Mouse (Mus musculus) kidney, postnatal 0 days (tissue): Measurements from ENCODE around the gene Tnrc6c. TPM values are rescaled to one million over a fixed set of nuclear protein-coding genes. Genes with fewer than 3 reads are reported as not detected.

Experiments used
- ATAC-seq: fragments of 200-750 bp; cut with Nextera tagmentation; replicated peaks from 2 replicates; pipeline ENCODE4 v1.8.0; 2017; ENCODE audit warnings: low read depth, moderate number of reproducible peaks, moderate TSS enrichment, moderate library complexity; ENCODE audit not compliant: low FRiP score
- DNase-seq: peaks from one replicate; pipeline ENCODE4 v3.0.0-alpha.2; 2016; ENCODE audit warnings: low spot score
- H3K27ac ChIP-seq: fragments of 300-500 bp; sonication (generic); 2 replicates; pipeline ENCODE4 v1.5.1; 2014; ENCODE audit warnings: mild to moderate bottlenecking
- H3K27me3 ChIP-seq: fragments of 300-500 bp; sonication (generic); 2 replicates; pipeline ENCODE4 v1.6.1; 2014; ENCODE audit warnings: low read length, mixed read lengths; ENCODE audit not compliant: insufficient read depth
- H3K36me3 ChIP-seq: fragments of 300-500 bp; sonication (generic); 2 replicates; pipeline ENCODE4 v1.6.1; 2014; ENCODE audit warnings: low read length, mixed read lengths; ENCODE audit not compliant: insufficient read depth
- H3K4me1 ChIP-seq: fragments of 300-500 bp; sonication (generic); replicated peaks from 2 replicates; pipeline ENCODE4 v1.6.1; 2014; ENCODE audit warnings: antibody characterized with exemption, low read length, mixed read lengths; ENCODE audit not compliant: insufficient read depth
- H3K4me2 ChIP-seq: fragments of 300-500 bp; sonication (generic); 2 replicates; pipeline ENCODE4 v1.6.1; 2014; ENCODE audit warnings: mild to moderate bottlenecking, low read length, moderate library complexity, mixed read lengths
- H3K4me3 ChIP-seq: fragments of 300-500 bp; sonication (generic); replicated peaks from 2 replicates; pipeline ENCODE4 v1.5.1; 2014; ENCODE audit warnings: low read depth, low read length
- H3K9ac ChIP-seq: fragments of 300-500 bp; sonication (generic); 2 replicates; pipeline ENCODE4 v1.6.1; 2014; ENCODE audit warnings: low read depth, low read length
- H3K9me3 ChIP-seq: fragments of 300-500 bp; sonication (generic); replicated peaks from 2 replicates; pipeline ENCODE4 v1.6.1; 2016; ENCODE audit warnings: low read length, inconsistent platforms, mixed read lengths
- CTCF ChIP-seq: IDR thresholded peaks from 2 replicates; pipeline ENCODE4 v1.5.1; 2016; ENCODE audit warnings: antibody characterized with exemption, low read depth, mild to moderate bottlenecking, moderate library complexity
- WGBS: fragments of 180-500 bp; shearing (Covaris S2); extraction: QIAGEN DNeasy Blood & Tissue Kit; methylation state at CpG from one replicate; pipeline ENCODE4 v1.1.7; 2014; 5-methylcytosine and 5-hydroxymethylcytosine counted together
- polyA plus RNA-seq: library from polyadenylated mRNA; unstranded; fragments of >200 nt; fragmentation: Nextera tagmentation; extraction: Ambion mirVana; gene quantifications from 2 replicates; pipeline ENCODE4 v1.2.1, GENCODE M21; 2015

Gene Tnrc6c
- polyA plus RNA-seq, 1 experiment from 2014 or later, result 8.7 TPM

- H3K27ac ChIP-seq, result no peak overlapping the region
- WGBS, result 82% methylated on average over 2 of the region's 2 CpGs
- H3K36me3 ChIP-seq, result no peaks in the 10 kb centered on the region
- DNase-seq (no peak), ATAC-seq (no peak)
- no peaks in the 10 kb centered on the region for H3K27me3 ChIP-seq
- H3K4me2 ChIP-seq, result no peak overlapping the region
- 0 out of 2 replicates have a peak, but pooled peaks cover 3% of the 10 kb centered on the region for H3K9me3 ChIP-seq
- H3K4me3 ChIP-seq, result no peak overlapping the region
- H3K9ac ChIP-seq, result no peak overlapping the region
- no peaks in the 10 kb centered on the region for H3K4me1 ChIP-seq
- no peak for TF ChIP-seq CTCF
Observed at GRCm38 (mm10) chr11:117707238-117707637, 53.1 kb downstream of the Tnrc6c start.

DNA sequence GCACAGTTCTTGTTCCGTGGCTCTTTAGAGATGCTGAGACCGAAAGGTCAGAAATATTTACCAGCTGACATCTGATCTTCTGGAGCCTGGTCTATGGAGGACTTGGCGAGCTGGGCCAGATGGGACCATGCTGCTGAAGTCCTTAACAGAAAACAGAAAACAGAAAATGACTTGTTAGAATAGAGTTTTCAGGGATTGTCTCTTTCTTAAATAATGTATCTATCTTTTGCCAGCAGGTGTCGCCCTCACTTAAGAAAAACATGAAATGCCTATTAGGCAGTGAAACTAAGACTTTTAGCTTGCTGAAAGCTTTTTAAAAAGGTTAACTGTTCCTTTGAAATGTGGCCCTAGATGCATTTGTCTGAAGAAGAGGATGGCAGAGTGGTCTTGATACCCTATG, 55.2 kb downstream of the Tnrc6c start:
- peak; percentile 91 for DNase-seq
- Histone ChIP-seq H3K4me2 (no peak overlapping the region), H3K27me3 (no peaks in the 10 kb centered on the region), H3K9me3 (no peaks in the 10 kb centered on the region), H3K4me1 (no peaks in the 10 kb centered on the region), H3K4me3 (no peak overlapping the region), H3K36me3 (peaks cover 5% of the 10 kb centered on the region; the same call in 1 of the 2 replicates), H3K27ac (no peak overlapping the region), H3K9ac (no peak overlapping the region)
- WGBS, result 52% methylated on average over 4 of the region's 4 CpGs
- peak; percentile 81 for TF ChIP-seq CTCF
- no peak for ATAC-seq

- H3K27me3 ChIP-seq, result no peaks in the 10 kb centered on the region
- ATAC-seq (no peak), DNase-seq (no peak)
- H3K4me1 ChIP-seq, result no peaks in the 10 kb centered on the region
- no peak for TF ChIP-seq CTCF
- no peak overlapping the region for H3K27ac ChIP-seq
- no peak overlapping the region for H3K4me3 ChIP-seq
- 84% methylated on average over 2 of the region's 2 CpGs for WGBS
- H3K9ac ChIP-seq, result no peak overlapping the region
- H3K9me3 ChIP-seq, result no peaks in the 10 kb centered on the region
- no peak overlapping the region for H3K4me2 ChIP-seq
- H3K36me3 ChIP-seq, result peaks cover 16% of the 10 kb centered on the region
Observed at GRCm38 (mm10) chr11:117710815-117711294, 56.8 kb downstream of the Tnrc6c start.

DNA sequence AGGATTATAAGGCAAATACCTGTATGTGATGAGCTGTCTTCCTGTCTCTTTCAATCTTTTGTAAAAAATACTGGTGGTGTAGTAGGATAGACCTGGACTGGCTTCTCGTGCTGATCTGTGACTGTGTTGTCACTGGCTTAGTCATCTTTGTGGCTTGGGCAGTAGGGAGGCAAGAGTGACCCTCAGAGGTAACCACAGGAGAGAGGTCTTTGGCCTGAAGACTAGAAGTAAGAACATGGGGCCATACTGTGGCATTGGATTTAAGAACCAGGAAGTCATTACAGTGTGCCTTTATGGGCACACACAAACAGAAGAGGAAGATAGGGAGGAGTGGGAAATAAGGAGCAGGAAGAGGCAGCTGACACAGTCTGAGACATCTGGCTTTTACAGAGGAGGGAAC, 58.0 kb downstream of the Tnrc6c start:
- no peak for TF ChIP-seq CTCF
- Histone ChIP-seq H3K9me3 (no peaks in the 10 kb centered on the region), H3K4me2 (no peak overlapping the region), H3K9ac (no peak overlapping the region), H3K4me1 (no peaks in the 10 kb centered on the region), H3K27me3 (no peaks in the 10 kb centered on the region), H3K4me3 (no peak overlapping the region), H3K36me3 (peaks cover 16% of the 10 kb centered on the region), H3K27ac (no peak overlapping the region)
- no peak for ATAC-seq
- no peak for DNase-seq
- WGBS, result 94% methylated on average over 1 of the region's 1 CpGs

DNA sequence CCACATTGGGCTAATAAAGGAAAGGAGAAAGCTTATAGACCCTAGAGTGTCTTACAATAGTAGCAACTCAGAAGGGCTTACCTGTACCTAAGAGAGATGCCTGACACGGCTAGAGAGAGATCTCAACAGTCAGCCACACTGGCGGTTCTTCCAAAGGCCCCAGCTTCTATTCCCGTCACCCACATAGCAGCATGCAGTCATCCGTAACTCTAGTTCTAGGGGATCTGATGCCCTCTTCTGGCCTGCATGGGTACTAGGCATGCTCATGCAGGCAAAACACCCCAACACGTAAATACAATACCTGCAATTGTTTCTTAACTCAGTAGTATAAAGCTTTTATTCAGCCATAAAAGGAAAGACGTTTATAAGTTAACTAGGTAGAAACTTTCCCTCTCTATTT, 59.3 kb downstream of the Tnrc6c start:
- H3K9ac ChIP-seq, result no peak overlapping the region
- H3K27ac ChIP-seq, result no peak overlapping the region
- H3K4me2 ChIP-seq, result no peak overlapping the region
- H3K4me3 ChIP-seq, result no peak overlapping the region
- ATAC-seq (no peak), DNase-seq (no peak)
- 88% methylated on average over 6 of the region's 6 CpGs for WGBS
- no peaks in the 10 kb centered on the region for H3K27me3 ChIP-seq
- no peaks in the 10 kb centered on the region for H3K4me1 ChIP-seq
- peaks cover 16% of the 10 kb centered on the region for H3K36me3 ChIP-seq
- peak; percentile 37; the same call in 1 of the 2 replicates for TF ChIP-seq CTCF
- H3K9me3 ChIP-seq, result no peaks in the 10 kb centered on the region

DNA sequence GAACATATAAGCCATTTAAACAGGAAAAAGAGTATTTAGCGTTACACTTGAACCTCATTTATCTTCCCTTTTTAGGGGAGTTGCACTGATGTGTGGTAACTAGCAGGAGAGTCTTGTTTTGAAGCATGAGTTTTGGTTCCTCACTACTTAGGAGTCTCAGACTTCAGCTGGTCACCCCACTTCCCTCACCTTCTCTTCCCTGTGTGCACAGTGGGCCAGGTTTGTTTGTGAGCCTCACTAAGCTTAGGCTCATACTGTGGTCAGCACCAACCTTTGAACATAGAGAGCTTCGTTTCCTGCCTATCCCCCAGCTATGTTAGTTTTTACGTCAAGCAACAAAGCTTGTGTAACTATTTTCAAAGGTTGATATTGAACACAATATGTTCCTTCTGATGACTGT, 64.7 kb downstream of the Tnrc6c start:
- Histone ChIP-seq H3K9me3 (no peaks in the 10 kb centered on the region), H3K4me1 (no peaks in the 10 kb centered on the region), H3K9ac (no peak overlapping the region), H3K36me3 (peaks cover 54% of the 10 kb centered on the region), H3K27ac (no peak overlapping the region), H3K27me3 (no peaks in the 10 kb centered on the region), H3K4me2 (no peak overlapping the region), H3K4me3 (no peak overlapping the region)
- TF ChIP-seq CTCF, result no peak
- DNase-seq (no peak), ATAC-seq (no peak)
- 85% methylated on average over 3 of the region's 3 CpGs for WGBS
